11 mouse cellular contexts compared by ENCODE assay signal in genomic region chr7:126027410-126027809, GRCm38 (mm10). TPM values are rescaled to one million over a fixed set of nuclear protein-coding genes. Genes with fewer than 3 reads are reported as not detected.
DNase-seq lines count a peak whose midpoint lies in the region; ATAC-seq and TF ChIP-seq lines count a peak whose summit lies in the region.
"Had no signal": no experiment of that assay in that cellular context is flagged by ENCODE, and none has a peak within 500 bp of the region (broad histone marks: within the 10 kb centered on the region; RNA-seq: fewer than 3 reads in every experiment).

No protein-coding gene starts in this region.

- peak; percentile 51 for DNase-seq in adrenal gland, postnatal 14 days
- no peak for DNase-seq in adrenal gland, postnatal 4 days (ENCODE audit: low spot score in 2 of 2)
- peak; percentile 48 for DNase-seq in left cerebral cortex, postnatal 4 days
- no peak for DNase-seq in left cerebral cortex, adult 11 months (ENCODE audit: low spot score)
- peak; percentile 36 for DNase-seq in brain, embryonic 14.5 days (ENCODE audit: low read depth)
- DNase-seq in urinary bladder, adult 18-20 months (ENCODE audit: low spot score in 2 of 2): no peak
- no peak for DNase-seq in Muller cell, postnatal 12 days (ENCODE audit: inconsistent ontology term)
- DNase-seq: kidney, adult 9 months had no signal

- intact Hi-C loops in left cerebral cortex, postnatal 4 days (cut with DNase I): no loop called here

- ATAC-seq in megakaryocyte progenitor cell, adult 5-6 weeks (replicated peaks; ENCODE audit: poor library complexity): peak; percentile 63

- TF ChIP-seq CTCF in brain, embryonic 14.5 days (IDR thresholded peaks at IDR 0.05; ENCODE audit: borderline replicate concordance, extremely low read depth, insufficient read depth, insufficient read length): no peak

- no peak for TF ChIP-seq POLR2A in brain, embryonic 14.5 days (IDR thresholded peaks at IDR 0.05; ENCODE audit: borderline replicate concordance, extremely low read depth, insufficient read depth, insufficient read length, poor library complexity, severe bottlenecking)

RNA-seq across cellular contexts. Expression of gene Gsg1l, which starts 54.8 kb away (rescaled TPM):
- 12.1 and 16.9 TPM in 2 replicates for total RNA-seq in adrenal gland, postnatal 14 days (2021)
- total RNA-seq in adrenal gland, postnatal 4 days (2021): 10 to 100 TPM; 13.2 to 13.9 TPM
- total RNA-seq in left cerebral cortex, postnatal 4 days (2021): 10 to 100 TPM; 16.4 to 19.2 TPM
- polyA plus RNA-seq in brain, embryonic 14.5 days (2012; rRNA removed): 16.8 and 26.6 TPM in 2 replicates
- not detected in 2 replicates for total RNA-seq in megakaryocyte progenitor cell, adult 5-6 weeks (2015)
- not detected in 2 replicates for total RNA-seq in megakaryocyte progenitor cell, adult 5-6 weeks (2017)
- total RNA-seq: monocyte, adult 5-6 weeks had no signal
- polyA plus RNA-seq: G1E had no signal

Comparison
In these comparisons a context has a peak if more than half of its experiments do, and no peak if none do; other contexts are left out.
1. DNase-seq: peak in adrenal gland, postnatal 14 days (single experiment), left cerebral cortex, postnatal 4 days (single experiment) and brain, embryonic 14.5 days (single experiment); none in adrenal gland, postnatal 4 days (0 of 2), left cerebral cortex, adult 11 months (single experiment), urinary bladder, adult 18-20 months (0 of 2) and Muller cell, postnatal 12 days (single experiment).
2. RNA of gene Gsg1l, which starts 54.8 kb away (total RNA-seq): 16.4 to 19.2 TPM in left cerebral cortex, postnatal 4 days, 12.1 to 16.9 TPM in adrenal gland, postnatal 14 days and 13.2 to 13.9 TPM in adrenal gland, postnatal 4 days; not detected in megakaryocyte progenitor cell, adult 5-6 weeks; every median in the first group is over 10 times any median in the second.